Mouse (Mus musculus): ENCODE data around the gene Sema4c.

- TF ChIP-seq FLI1 (IDR thresholded peaks at IDR 0.05; ENCODE audit: low read length), result no peak
- no peak for TF ChIP-seq GATA1 (IDR thresholded peaks at IDR 0.05; ENCODE audit: borderline replicate concordance, low read length)
These were observed 21.8 kb upstream of the Sema4c start for GRCm38 (mm10) chr1:36579974-36580383.
